ENCODE assay signal across 13 mouse cellular contexts in the genomic region with DNA sequence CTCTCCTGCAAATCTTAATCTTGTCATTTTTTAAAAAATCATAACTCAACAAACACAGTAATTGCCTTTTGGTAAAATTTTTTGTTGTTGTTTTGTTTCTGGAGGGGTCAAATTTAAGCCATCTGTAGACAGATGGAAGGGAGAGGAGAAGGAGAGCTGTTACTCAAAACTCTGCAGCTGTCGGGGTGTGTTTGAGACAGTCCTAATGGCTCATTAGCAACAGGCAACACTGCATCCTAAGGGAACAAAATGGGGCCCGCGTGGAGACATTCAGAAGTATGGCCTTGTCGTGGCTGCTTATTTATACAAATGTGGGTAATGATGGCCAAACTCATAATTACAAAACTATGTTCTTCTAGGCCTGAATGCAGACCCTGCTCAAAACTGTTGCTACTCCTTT.
"Had no signal": no experiment of that assay in that cellular context is flagged by ENCODE, and none has a peak within 500 bp of the region (broad histone marks: within the 10 kb centered on the region; RNA-seq: fewer than 3 reads in every experiment).

No protein-coding gene starts in this region.

- H3K9me3 ChIP-seq: kidney, embryonic 15.5 days; limb, embryonic 10.5 days; liver, embryonic 15.5 days; midbrain, embryonic 13.5 days; neural tube, embryonic 15.5 days; stomach, embryonic 15.5 days had no signal

- H3K27ac ChIP-seq: kidney, embryonic 15.5 days; limb, embryonic 10.5 days; liver, embryonic 15.5 days; midbrain, embryonic 13.5 days; neural tube, embryonic 15.5 days; stomach, embryonic 15.5 days had no signal

- H3K4me3 ChIP-seq: kidney, embryonic 15.5 days; limb, embryonic 10.5 days; liver, embryonic 15.5 days; midbrain, embryonic 13.5 days; neural tube, embryonic 15.5 days; stomach, embryonic 15.5 days had no signal

- H3K9ac ChIP-seq: kidney, embryonic 15.5 days; liver, embryonic 15.5 days; midbrain, embryonic 13.5 days; neural tube, embryonic 15.5 days; stomach, embryonic 15.5 days had no signal

- H3K36me3 ChIP-seq: kidney, embryonic 15.5 days; limb, embryonic 10.5 days; liver, embryonic 15.5 days; midbrain, embryonic 13.5 days; neural tube, embryonic 15.5 days; stomach, embryonic 15.5 days had no signal

- DNase-seq: kidney, adult 2 months; kidney, postnatal 14 days; right cerebral cortex, postnatal 14 days; thymus, adult 2 months; thymus, postnatal 36 days had no signal

- H3K4me2 ChIP-seq: kidney, embryonic 15.5 days; liver, embryonic 11.5 days; liver, embryonic 15.5 days; midbrain, embryonic 13.5 days; neural tube, embryonic 15.5 days; stomach, embryonic 15.5 days had no signal

- H3K4me1 ChIP-seq: kidney, embryonic 15.5 days; limb, embryonic 10.5 days; liver, embryonic 15.5 days; midbrain, embryonic 13.5 days; neural tube, embryonic 15.5 days; stomach, embryonic 15.5 days had no signal

- ATAC-seq: intestine, embryonic 16.5 days; midbrain, embryonic 13.5 days had no signal

- H3K27me3 ChIP-seq: kidney, embryonic 15.5 days; liver, embryonic 15.5 days; midbrain, embryonic 13.5 days; neural tube, embryonic 15.5 days; stomach, embryonic 15.5 days had no signal
